Mouse (Mus musculus) forebrain, embryonic 10.5 days (tissue): ENCODE results near the gene AW551984. TPM values are rescaled to one million over a fixed set of nuclear protein-coding genes. Genes with fewer than 3 reads are reported as not detected.
A peak's percentile ranks its signal among the peaks of the same experiment; 100 is the strongest.

Experiments
- DNase-seq: peaks from one replicate; pipeline ENCODE4 v3.0.0-alpha.2; 2017; ENCODE audit warnings: low spot score; ENCODE audit errors: extremely low spot score
- H3K27ac ChIP-seq: fragments of 300-500 bp; sonication (generic); 2 replicates; pipeline ENCODE4 v1.5.1; 2016; ENCODE audit warnings: mild to moderate bottlenecking
- H3K27me3 ChIP-seq: fragments of 300-500 bp; sonication (generic); 2 replicates; pipeline ENCODE4 v1.6.1; 2016; ENCODE audit warnings: mild to moderate bottlenecking; ENCODE audit not compliant: poor library complexity, severe bottlenecking
- H3K36me3 ChIP-seq: fragments of 300-500 bp; sonication (generic); replicated peaks from 2 replicates; pipeline ENCODE4 v1.6.1; 2016; ENCODE audit warnings: mild to moderate bottlenecking, moderate library complexity
- H3K4me1 ChIP-seq: fragments of 300-500 bp; sonication (generic); 2 replicates; pipeline ENCODE4 v1.6.1; 2016
- H3K4me3 ChIP-seq: fragments of 300-500 bp; sonication (generic); 2 replicates; pipeline ENCODE4 v1.5.1; 2016; ENCODE audit warnings: mild to moderate bottlenecking, moderate library complexity
- H3K9me3 ChIP-seq: fragments of 300-500 bp; sonication (generic); 2 replicates; pipeline ENCODE4 v1.6.1; 2016; ENCODE audit warnings: mild to moderate bottlenecking, moderate library complexity
- WGBS: fragments of 180-500 bp; shearing (Covaris S2); methylation state at CpG from one replicate; pipeline ENCODE4 v1.1.7; 2016; 5-methylcytosine and 5-hydroxymethylcytosine counted together
- polyA plus RNA-seq: library from polyadenylated mRNA; unstranded; fragments of >200 nt; fragmentation: Nextera tagmentation; extraction: Ambion mirVana; gene quantifications from 2 replicates; pipeline ENCODE4 v1.2.1, GENCODE M21; 2016

The AW551984 gene
- polyA plus RNA-seq, 1 experiment from 2014 or later, result 4.0 TPM

DNA sequence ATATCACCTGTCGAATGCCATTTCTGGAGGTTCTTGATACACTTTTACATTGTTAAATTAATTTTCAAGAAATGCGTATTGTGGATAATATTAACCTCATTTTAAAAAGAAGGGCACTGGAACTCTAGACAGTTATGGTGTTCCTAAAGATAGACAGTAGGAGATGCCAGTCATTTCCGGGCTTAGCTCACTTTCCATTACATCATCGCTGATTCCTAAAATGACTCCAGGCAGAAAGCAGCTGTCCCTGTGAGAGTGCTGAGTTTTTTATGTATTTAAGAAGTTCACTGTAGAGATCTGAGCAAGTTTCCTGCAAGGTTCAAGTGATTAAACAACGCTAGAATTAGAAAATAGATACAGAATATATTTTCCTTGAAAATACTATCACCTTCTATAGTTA, 27.2 kb downstream of the AW551984 start:
- Histone ChIP-seq H3K36me3 (no peaks in the 10 kb centered on the region), H3K9me3 (no peaks in the 10 kb centered on the region), H3K4me3 (no peak overlapping the region), H3K27ac (no peak overlapping the region), H3K27me3 (no peaks in the 10 kb centered on the region), H3K4me1 (no peaks in the 10 kb centered on the region)
- WGBS, result 91% methylated on average over 5 of the region's 5 CpGs
- DNase-seq, result no peak

DNA sequence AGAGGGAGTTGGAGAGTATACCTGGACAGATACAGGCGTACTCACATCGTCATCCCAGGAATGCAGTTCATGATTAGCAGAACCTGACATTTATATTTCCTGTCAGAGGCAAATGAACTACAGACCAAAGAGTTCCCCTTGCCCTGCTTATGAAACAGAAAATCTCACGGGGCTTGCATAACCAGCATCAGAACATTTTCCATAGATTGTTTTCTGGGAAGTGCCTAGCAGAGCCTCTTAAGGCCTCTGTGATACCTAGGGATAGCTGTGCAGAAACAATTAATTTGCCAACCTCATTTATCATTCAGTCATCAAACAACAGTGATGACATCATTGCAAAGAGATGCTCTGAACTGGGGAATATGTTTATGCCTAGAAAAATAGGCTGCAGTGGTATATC, 28.7 kb downstream of the AW551984 start, which contains the start of gene Olfr959:
TSS of gene Olfr959 (minus strand) at position 101 of the 400 bp plus-strand sequence.
- no peaks in the 10 kb centered on the region for H3K9me3 ChIP-seq
- H3K4me1 ChIP-seq, result no peaks in the 10 kb centered on the region
- H3K4me3 ChIP-seq, result no peak within 1 kb of the TSS
- H3K27me3 ChIP-seq, result no peaks in the 10 kb centered on the region
- WGBS, result 90% methylated on average over 3 of the region's 3 CpGs
- no peak within 1 kb of the TSS for H3K27ac ChIP-seq
- H3K36me3 ChIP-seq, result no peaks in the 10 kb centered on the region
- DNase-seq, result no peak

DNA sequence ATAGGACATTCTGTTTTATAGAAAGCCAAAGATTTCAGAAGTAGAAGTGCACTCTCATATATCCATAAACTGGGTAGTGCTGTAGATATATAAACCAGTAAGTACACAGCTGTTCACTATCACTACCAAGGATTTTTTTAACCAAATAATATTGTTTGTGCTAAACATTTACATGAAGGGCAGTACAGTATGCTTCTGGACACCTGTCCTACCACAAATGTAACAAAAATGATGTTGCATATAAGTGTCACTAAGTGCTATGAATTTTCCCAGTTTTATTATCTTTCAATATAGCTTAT, 45.9 kb downstream of the AW551984 start:
- DNase-seq, result no peak
- no peaks in the 10 kb centered on the region for H3K36me3 ChIP-seq
- no peaks in the 10 kb centered on the region for H3K9me3 ChIP-seq
- no peak overlapping the region for H3K4me3 ChIP-seq
- H3K4me1 ChIP-seq, result peaks cover 7% of the 10 kb centered on the region
- H3K27ac ChIP-seq, result no peak overlapping the region
- H3K27me3 ChIP-seq, result no peaks in the 10 kb centered on the region

DNA sequence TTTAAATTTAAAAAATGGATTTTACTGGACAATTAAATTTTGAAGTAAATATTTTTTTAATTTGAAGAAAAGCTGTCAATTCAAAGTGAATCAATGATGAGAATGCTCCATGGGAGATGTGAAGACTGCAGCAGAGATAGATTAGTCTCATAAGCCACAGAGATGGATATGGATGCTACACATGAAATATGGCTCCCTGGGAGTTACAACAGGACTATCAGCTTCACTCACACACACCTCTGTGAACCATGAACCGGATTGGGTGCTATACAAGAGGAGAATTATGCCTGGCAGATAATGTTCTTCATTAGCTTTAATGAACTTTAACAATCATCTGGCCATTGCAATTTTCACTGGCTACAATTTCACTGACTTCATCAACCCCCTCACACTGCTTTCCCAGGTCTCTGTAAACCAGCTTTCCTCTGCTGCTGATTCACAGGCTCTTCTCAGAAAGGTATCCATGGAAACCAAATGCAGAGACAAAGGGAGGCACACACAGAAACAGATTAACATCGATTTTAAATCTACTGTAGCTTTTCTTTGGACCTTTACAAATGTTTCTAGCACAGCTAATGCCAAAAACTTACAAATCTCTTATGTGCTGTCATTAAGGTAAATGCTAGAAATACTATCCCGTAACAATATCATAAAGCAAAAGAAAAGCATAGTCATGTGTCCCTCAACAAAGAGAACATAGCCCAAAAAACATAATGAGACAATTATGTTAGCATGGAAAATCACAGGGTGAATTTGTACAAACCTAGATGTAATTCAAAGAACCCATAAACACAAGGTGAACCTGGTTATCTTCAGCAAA, 46.5 kb downstream of the AW551984 start:
- DNase-seq, result no peak
- no peaks in the 10 kb centered on the region for H3K9me3 ChIP-seq
- H3K4me3 ChIP-seq, result no peak overlapping the region
- no peaks in the 10 kb centered on the region for H3K27me3 ChIP-seq
- no peaks in the 10 kb centered on the region for H3K36me3 ChIP-seq
- WGBS, result 43% methylated on average over 3 of the region's 3 CpGs
- H3K27ac ChIP-seq, result peak overlapping the region; percentile 59
- peaks cover 7% of the 10 kb centered on the region for H3K4me1 ChIP-seq

DNA sequence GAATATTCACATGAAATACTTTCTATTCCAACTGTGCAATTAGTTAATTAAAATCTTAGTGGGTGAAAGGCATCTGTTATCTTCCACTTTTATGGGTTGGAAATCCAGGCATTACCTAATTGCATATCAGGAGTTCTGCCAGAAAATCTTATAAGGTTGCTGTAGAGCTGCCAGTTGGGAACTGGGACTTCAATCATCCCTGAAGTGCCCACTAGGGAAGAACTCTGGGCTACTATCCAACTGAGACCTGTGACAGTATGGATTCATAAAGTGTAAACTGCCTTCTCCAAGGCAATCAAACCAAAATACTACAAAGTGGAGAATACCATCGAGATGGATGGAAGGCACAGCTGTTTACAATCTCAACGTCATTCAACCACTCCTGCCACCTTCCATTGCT, 50.3 kb downstream of the AW551984 start, which contains the start of gene Olfr958:
TSS of gene Olfr958 (minus strand) at position 109 of the 400 bp plus-strand sequence.
- WGBS, result 85% methylated on average over 2 of the region's 2 CpGs
- Histone ChIP-seq H3K9me3 (no peaks in the 10 kb centered on the region), H3K4me3 (no peak within 1 kb of the TSS), H3K4me1 (peaks cover 7% of the 10 kb centered on the region), H3K36me3 (no peaks in the 10 kb centered on the region), H3K27me3 (no peaks in the 10 kb centered on the region), H3K27ac (no peak within 1 kb of the TSS)
- no peak for DNase-seq

DNA sequence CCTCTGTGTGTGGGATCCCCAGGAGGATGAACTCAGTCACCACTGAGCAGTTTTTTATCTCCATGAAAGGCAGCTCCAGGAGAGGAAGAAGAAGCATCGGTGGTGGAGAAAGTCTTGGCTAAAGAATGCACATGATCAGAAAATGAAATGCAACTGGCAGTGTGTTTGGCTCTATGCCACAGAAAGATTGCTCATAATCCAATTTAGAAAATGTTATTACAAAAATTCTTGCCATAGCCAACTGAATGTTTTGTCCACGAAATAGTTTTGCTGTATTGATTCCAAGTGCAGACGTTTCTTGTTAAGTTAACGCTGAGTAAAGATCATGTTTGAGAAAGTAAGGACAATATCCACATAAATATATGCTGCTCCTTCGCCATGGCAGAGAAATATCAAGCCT, 53.4 kb downstream of the AW551984 start:
- DNase-seq, result no peak
- WGBS, result 85% methylated on average over 5 of the region's 5 CpGs

More for the DNA sequence above, 53.4 kb downstream of the AW551984 start:
- H3K27me3 ChIP-seq, result no peaks in the 10 kb centered on the region
- H3K9me3 ChIP-seq, result no peaks in the 10 kb centered on the region
- no peak overlapping the region for H3K4me3 ChIP-seq
- no peaks in the 10 kb centered on the region for H3K36me3 ChIP-seq
- H3K4me1 ChIP-seq, result no peaks in the 10 kb centered on the region
- no peak overlapping the region for H3K27ac ChIP-seq

Other genes with a start within 250 kb of the AW551984 start
- not detected in 2 replicates for gene Olfr951, start 217.0 kb downstream of the AW551984 start, polyA plus RNA-seq
- gene Olfr952, start 177.3 kb downstream of the AW551984 start, polyA plus RNA-seq, result not detected in 2 replicates
- not detected in 2 replicates for gene Olfr954, start 147.7 kb downstream of the AW551984 start, polyA plus RNA-seq
- gene Olfr955, start 132.5 kb downstream of the AW551984 start, polyA plus RNA-seq, result not detected in 2 replicates
- not detected in 2 replicates for gene Olfr44, start 110.4 kb downstream of the AW551984 start, polyA plus RNA-seq
- gene Olfr957, start 88.6 kb downstream of the AW551984 start, polyA plus RNA-seq, result not detected in 2 replicates
- gene Olfr958, start 50.3 kb downstream of the AW551984 start, polyA plus RNA-seq, result not detected in 2 replicates
- gene Olfr959, start 28.8 kb downstream of the AW551984 start, polyA plus RNA-seq, result not detected in 2 replicates
- not detected in 2 replicates for gene Olfr148, start 6.3 kb upstream of the AW551984 start, polyA plus RNA-seq
- not detected in 2 replicates for gene Olfr960, start 17.0 kb upstream of the AW551984 start, polyA plus RNA-seq
- gene Olfr961, start 40.7 kb upstream of the AW551984 start, polyA plus RNA-seq, result not detected in 2 replicates
- gene Olfr963, start 62.8 kb upstream of the AW551984 start, polyA plus RNA-seq, result not detected in 2 replicates
- gene Olfr149, start 102.7 kb upstream of the AW551984 start, polyA plus RNA-seq, result not detected in 2 replicates
- gene Olfr965, start 107.0 kb upstream of the AW551984 start, polyA plus RNA-seq, result not detected in 2 replicates
- gene Olfr150, start 126.6 kb upstream of the AW551984 start, polyA plus RNA-seq, result not detected in 2 replicates
- not detected in 2 replicates for gene Olfr967, start 141.8 kb upstream of the AW551984 start, polyA plus RNA-seq
- not detected in 2 replicates for gene Olfr968, start 178.8 kb upstream of the AW551984 start, polyA plus RNA-seq
- not detected in 2 replicates for gene Olfr969, start 186.5 kb upstream of the AW551984 start, polyA plus RNA-seq
- not detected in 2 replicates for gene Olfr970, start 204.5 kb upstream of the AW551984 start, polyA plus RNA-seq
- not detected in 2 replicates for gene Olfr971, start 232.5 kb upstream of the AW551984 start, polyA plus RNA-seq